Mouse (Mus musculus): ENCODE data around the gene Sec24c.
A peak's percentile ranks its signal among the peaks of the same experiment; 100 is the strongest.

Gene Sec24c

DNA sequence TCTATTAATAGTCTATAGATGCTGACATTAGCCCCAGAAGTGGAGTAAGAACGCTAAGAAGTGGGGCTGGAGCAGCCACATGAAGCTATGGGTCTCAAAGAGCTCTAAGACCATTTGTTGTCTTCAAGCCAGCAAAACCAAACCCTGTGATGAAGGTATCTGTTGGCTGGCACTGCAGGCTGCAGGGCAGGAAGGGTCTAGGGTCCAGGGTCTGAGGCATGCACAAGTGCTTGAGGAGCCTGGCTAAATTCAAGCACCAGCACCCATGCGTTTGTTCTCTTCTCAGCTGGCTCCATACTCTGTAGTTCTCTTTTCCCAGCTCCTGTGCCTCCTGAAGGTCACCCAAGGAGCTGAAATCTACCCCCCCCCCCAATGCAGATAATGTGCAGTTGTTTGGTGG, 60.9 kb downstream of the Sec24c start:
- DNase-seq (ENCODE audit: low spot score in 2 of 2), result no peak

DNA sequence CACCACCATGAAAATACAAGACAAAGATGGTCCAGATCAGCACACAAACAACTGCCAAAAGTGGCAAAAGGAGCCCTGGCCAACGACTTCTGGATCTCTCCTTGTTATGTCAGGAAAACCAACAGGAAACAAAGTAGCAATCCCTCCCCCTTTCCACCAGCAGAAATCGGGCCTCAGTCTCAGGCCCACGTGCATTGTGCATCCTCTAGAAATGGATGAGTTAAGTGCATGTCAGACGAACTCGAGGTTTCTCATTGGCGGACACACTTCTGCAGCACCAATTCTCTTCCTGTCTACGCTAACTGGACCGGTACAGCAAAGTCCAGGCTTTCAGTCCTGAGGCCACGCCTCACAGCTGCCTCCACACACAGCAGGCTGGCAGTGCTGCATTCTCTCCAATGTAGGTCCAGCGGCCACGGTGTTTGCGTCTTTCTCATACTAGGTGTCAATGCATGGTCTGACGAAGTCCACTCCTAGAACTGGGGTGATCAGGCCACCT, 61.8 kb downstream of the Sec24c start:
- DNase-seq (ENCODE audit: low spot score in 2 of 2), result no peak

DNA sequence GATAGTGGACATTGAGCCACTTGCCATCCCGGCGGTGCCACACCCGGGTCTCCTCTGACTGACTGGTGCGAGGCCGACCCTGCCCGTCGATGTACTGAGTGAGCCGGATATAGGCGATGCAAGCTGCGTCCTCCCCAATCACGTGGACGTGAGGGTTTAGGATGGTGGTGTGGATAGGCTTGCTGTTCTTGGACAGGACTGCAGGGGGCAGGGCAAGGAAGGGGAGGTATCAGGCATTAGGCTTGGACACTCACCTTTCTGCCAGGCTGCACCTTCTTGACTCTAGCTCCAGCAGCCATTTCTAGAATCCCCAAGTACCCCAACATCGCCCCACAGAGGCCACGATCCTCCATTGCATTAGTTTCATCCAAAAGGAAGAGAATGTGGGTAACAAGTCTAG, 63.2 kb downstream of the Sec24c start:
- peak; percentile 52 to 62 for DNase-seq (ENCODE audit: low spot score in 2 of 2)

DNA sequence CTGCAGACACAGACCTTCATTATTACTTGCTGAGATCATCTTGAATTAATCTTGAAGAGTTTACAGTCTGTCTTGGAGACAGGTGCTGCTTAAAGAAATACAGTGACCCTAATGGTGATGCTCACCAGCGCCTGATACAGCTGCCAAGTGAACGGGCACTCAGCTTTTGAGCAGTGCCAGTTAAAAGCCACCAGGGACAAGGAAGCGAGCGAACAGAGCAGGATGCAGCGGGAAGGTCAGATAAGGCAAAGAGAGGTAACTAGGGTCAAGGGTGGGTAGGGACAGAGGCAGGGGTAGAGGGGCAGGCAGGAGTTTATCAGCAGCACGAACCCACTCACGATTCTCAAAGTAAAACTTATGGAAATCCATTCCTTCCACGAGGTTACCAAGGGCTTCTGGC, 64.4 kb downstream of the Sec24c start:
- no peak for DNase-seq (ENCODE audit: low spot score in 2 of 2)

DNA sequence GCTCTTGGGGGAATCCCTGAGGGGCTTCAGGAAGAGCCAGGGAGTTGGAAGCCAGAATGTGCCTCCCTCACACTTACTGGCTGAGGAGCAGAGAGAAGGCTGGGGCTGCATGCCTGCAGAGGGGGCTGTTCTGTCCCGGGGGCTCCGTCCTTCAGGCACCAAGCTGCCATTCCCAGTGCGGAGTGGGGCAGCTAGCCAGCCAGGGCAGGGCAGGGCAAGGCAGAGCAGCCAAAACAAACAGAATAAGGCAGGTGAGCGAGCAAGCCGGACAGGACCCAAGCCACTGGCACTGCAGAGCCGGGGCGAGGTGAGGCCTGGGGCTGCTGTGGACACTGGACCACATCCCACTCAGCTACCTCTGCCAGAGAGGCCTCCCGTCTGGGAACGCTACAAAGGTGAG, 67.2 kb downstream of the Sec24c start:
- DNase-seq (ENCODE audit: low spot score in 2 of 2), result no peak

DNA sequence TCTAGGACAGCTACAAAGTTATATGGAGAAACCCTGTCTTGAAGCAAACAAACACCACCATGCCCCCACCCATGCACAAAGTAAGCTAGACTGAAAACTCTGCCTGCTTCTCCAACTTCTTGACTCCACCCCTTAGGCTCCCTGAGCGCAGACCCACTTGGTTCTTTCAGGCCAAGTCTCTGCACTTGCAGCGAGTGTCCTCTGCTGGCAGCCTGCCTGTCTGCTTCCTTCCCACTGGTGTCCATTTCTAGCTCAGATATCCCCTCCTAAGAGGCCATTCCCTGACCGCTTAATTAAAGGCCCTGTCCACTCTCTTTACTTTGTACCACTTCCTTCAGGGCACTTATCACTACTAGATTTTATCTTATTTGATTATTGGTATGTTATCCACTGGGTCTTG, 69.5 kb downstream of the Sec24c start:
- DNase-seq (ENCODE audit: low spot score in 2 of 2), result no peak

Data from heart, adult 9 months (tissue).